Mouse (Mus musculus): ENCODE results near the gene Pbx2. TPM values are rescaled to one million over a fixed set of nuclear protein-coding genes. Genes with fewer than 3 reads are reported as not detected.

Gene Pbx2
- total RNA-seq, 1 experiment from 2014 or later, result 29.4 TPM

GRCm38 (mm10) chr17:34599891-34600290 lies 8.8 kb downstream of the Pbx2 start:
- no peak for ATAC-seq (replicated peaks; ENCODE audit: low read depth, poor library complexity, severe bottlenecking)

GRCm38 (mm10) chr17:34601796-34602195 lies 10.7 kb downstream of the Pbx2 start:
- ATAC-seq (replicated peaks; ENCODE audit: low read depth, poor library complexity, severe bottlenecking), result no peak

- peak; percentile 70 for ATAC-seq (replicated peaks; ENCODE audit: low read depth, poor library complexity, severe bottlenecking)
Observed at GRCm38 (mm10) chr17:34603375-34604060, 12.5 kb downstream of the Pbx2 start, which contains the start of gene Rnf5. Gene Rnf5 (minus strand): TSS chr17:34603690.

- ATAC-seq (replicated peaks; ENCODE audit: low read depth, poor library complexity, severe bottlenecking), result peak; percentile 72
Observed at GRCm38 (mm10) chr17:34604061-34604508, 13.0 kb downstream of the Pbx2 start, which contains the start of gene Agpat1. Gene Agpat1 (plus strand): TSS chr17:34604262.

GRCm38 (mm10) chr17:34604511-34605237 lies 13.6 kb downstream of the Pbx2 start:
- ATAC-seq (replicated peaks; ENCODE audit: low read depth, poor library complexity, severe bottlenecking), result no peak

GRCm38 (mm10) chr17:34605609-34606008 lies 14.5 kb downstream of the Pbx2 start:
- ATAC-seq (replicated peaks; ENCODE audit: low read depth, poor library complexity, severe bottlenecking), result peak; percentile 29

- ATAC-seq (replicated peaks; ENCODE audit: low read depth, poor library complexity, severe bottlenecking), result no peak
Observed at GRCm38 (mm10) chr17:34606186-34607039, 15.3 kb downstream of the Pbx2 start.

GRCm38 (mm10) chr17:34607997-34608396 lies 16.9 kb downstream of the Pbx2 start:
- ATAC-seq (replicated peaks; ENCODE audit: low read depth, poor library complexity, severe bottlenecking), result no peak

- ATAC-seq (replicated peaks; ENCODE audit: low read depth, poor library complexity, severe bottlenecking), result no peak
Observed at GRCm38 (mm10) chr17:34611050-34611449, 20.0 kb downstream of the Pbx2 start.

- ATAC-seq (replicated peaks; ENCODE audit: low read depth, poor library complexity, severe bottlenecking), result peak; percentile 29
Observed at GRCm38 (mm10) chr17:34613054-34613645, 22.1 kb downstream of the Pbx2 start.

- no peak for ATAC-seq (replicated peaks; ENCODE audit: low read depth, poor library complexity, severe bottlenecking)
Observed at GRCm38 (mm10) chr17:34613830-34614229, 22.8 kb downstream of the Pbx2 start.

GRCm38 (mm10) chr17:34615871-34616270 lies 24.8 kb downstream of the Pbx2 start, which contains the start of gene Egfl8:
Gene Egfl8 (minus strand): TSS chr17:34615971.
- no peak for ATAC-seq (replicated peaks; ENCODE audit: low read depth, poor library complexity, severe bottlenecking)

- ATAC-seq (replicated peaks; ENCODE audit: low read depth, poor library complexity, severe bottlenecking), result peak; percentile 76
Observed at GRCm38 (mm10) chr17:34618999-34619398, 27.9 kb downstream of the Pbx2 start.

GRCm38 (mm10) chr17:34621006-34621405 lies 29.9 kb downstream of the Pbx2 start:
- no peak for ATAC-seq (replicated peaks; ENCODE audit: low read depth, poor library complexity, severe bottlenecking)

- ATAC-seq (replicated peaks; ENCODE audit: low read depth, poor library complexity, severe bottlenecking), result no peak
Observed at GRCm38 (mm10) chr17:34623161-34623560, 32.1 kb downstream of the Pbx2 start.

GRCm38 (mm10) chr17:34624981-34625380 lies 33.9 kb downstream of the Pbx2 start:
- no peak for ATAC-seq (replicated peaks; ENCODE audit: low read depth, poor library complexity, severe bottlenecking)

- no peak for ATAC-seq (replicated peaks; ENCODE audit: low read depth, poor library complexity, severe bottlenecking)
Observed at GRCm38 (mm10) chr17:34626062-34626772, 35.2 kb downstream of the Pbx2 start.

- peak; percentile 37 for ATAC-seq (replicated peaks; ENCODE audit: low read depth, poor library complexity, severe bottlenecking)
Observed at GRCm38 (mm10) chr17:34626773-34627092, 35.7 kb downstream of the Pbx2 start.

Data from common myeloid progenitor, adult 5-6 weeks (primary cell).